Mouse (Mus musculus) myocyte (in vitro differentiated cells): ENCODE measurements around the gene Ror2. TPM values are rescaled to one million over a fixed set of nuclear protein-coding genes. Genes with fewer than 3 reads are reported as not detected.

ENCODE experiments used
- H3K27me3 ChIP-seq: one replicate; pipeline ENCODE4 v1.6.1; 2011; ENCODE audit not compliant: control insufficient read depth, insufficient read depth, insufficient read length
- H3K36me3 ChIP-seq: one replicate; pipeline ENCODE4 v1.6.1; 2011; ENCODE audit not compliant: control insufficient read depth, insufficient read depth
- H3K4me2 ChIP-seq: one replicate; pipeline ENCODE4 v1.6.1; 2011; ENCODE audit warnings: low read depth, control low read depth
- H3K4me3 ChIP-seq: one replicate; pipeline ENCODE4 v1.5.1; 2011; ENCODE audit warnings: mild to moderate bottlenecking, control low read depth, moderate library complexity
- H3K79me2 ChIP-seq: one replicate; pipeline ENCODE4 v1.6.1; 2011; ENCODE audit not compliant: control insufficient read depth, insufficient read depth
- H3ac ChIP-seq: one replicate; pipeline ENCODE4 v1.6.1; 2011; ENCODE audit not compliant: control insufficient read depth, insufficient read length
- CEBPB ChIP-seq: IDR thresholded peaks from 2 replicates; pipeline ENCODE4 v1.6.1; 2011; ENCODE audit warnings: mild to moderate bottlenecking, moderate library complexity; ENCODE audit not compliant: poor library complexity, insufficient read depth, severe bottlenecking
- E2F4 ChIP-seq: IDR thresholded peaks from one replicate; pipeline ENCODE4 v1.6.1; 2011; ENCODE audit warnings: mild to moderate bottlenecking, control low read depth, moderate library complexity; ENCODE audit not compliant: insufficient read depth
- MAX ChIP-seq: IDR thresholded peaks from one replicate; pipeline ENCODE4 v1.6.1; 2011; ENCODE audit warnings: low read depth, mild to moderate bottlenecking, control low read depth
- MYOD1 ChIP-seq, 3 experiments: IDR thresholded peaks; one replicate each; pipeline ENCODE4 v1.6.1; 2011; ENCODE audit warnings: control low read depth in 2 of 3, low read depth in 2 of 3, mild to moderate bottlenecking in 2 of 3, moderate library complexity in 1 of 3; ENCODE audit not compliant: insufficient read length in 2 of 3, control insufficient read depth in 1 of 3
- MYOG ChIP-seq, 3 experiments: IDR thresholded peaks; one replicate each; pipeline ENCODE4 v1.6.1; 2011; ENCODE audit warnings: control low read depth in 2 of 3, low read depth in 2 of 3, mild to moderate bottlenecking in 2 of 3; ENCODE audit not compliant: insufficient read length in 2 of 3, control insufficient read depth in 1 of 3, insufficient read depth in 1 of 3
- POLR2A ChIP-seq: IDR thresholded peaks from one replicate; pipeline ENCODE4 v1.6.1; 2011; ENCODE audit warnings: low read depth, mild to moderate bottlenecking, control low read depth, moderate library complexity; ENCODE audit not compliant: insufficient read length
- POLR2AphosphoS2 ChIP-seq: IDR thresholded peaks from one replicate; pipeline ENCODE4 v1.6.1; 2011; ENCODE audit warnings: low read depth, control low read depth; ENCODE audit not compliant: insufficient read length
- REST ChIP-seq: IDR thresholded peaks from one replicate; pipeline ENCODE4 v1.6.1; 2011; ENCODE audit warnings: mild to moderate bottlenecking, control low read depth, moderate library complexity; ENCODE audit not compliant: insufficient read depth, insufficient read length
- SRF ChIP-seq: IDR thresholded peaks from one replicate; pipeline ENCODE4 v1.6.1; 2011; ENCODE audit warnings: low read depth; ENCODE audit not compliant: control insufficient read depth, insufficient read length
- TCF12 ChIP-seq: IDR thresholded peaks from one replicate; pipeline ENCODE4 v1.6.1; 2011; ENCODE audit warnings: mild to moderate bottlenecking, control low read depth; ENCODE audit not compliant: poor library complexity, insufficient read depth, severe bottlenecking
- TCF3 ChIP-seq: IDR thresholded peaks from one replicate; pipeline ENCODE4 v1.6.1; 2011; ENCODE audit warnings: low read depth, control low read depth; ENCODE audit not compliant: insufficient read length
- USF1 ChIP-seq: IDR thresholded peaks from one replicate; pipeline ENCODE4 v1.6.1; 2011; ENCODE audit warnings: low read depth, mild to moderate bottlenecking, control low read depth, moderate library complexity
- polyA plus RNA-seq: library from polyadenylated mRNA; unstranded; fragments of >200 nt; fragmentation: generic; extraction: Trizol; gene quantifications from one replicate; pipeline ENCODE4 v1.2.1, GENCODE M21; 2012; ENCODE audit warnings: missing spikeins

The Ror2 gene
- polyA plus RNA-seq, 1 experiment = 0.12 TPM

GRCm38 (mm10) chr13:53262509-53263250 is 23.2 kb downstream of the Ror2 start:
- Histone ChIP-seq H3K4me2 (no peak overlapping the region), H3K27me3 (peaks cover 5% of the 10 kb centered on the region), H3ac (no peak overlapping the region), H3K36me3 (no peaks in the 10 kb centered on the region), H3K4me3 (no peak overlapping the region), H3K79me2 (no peaks in the 10 kb centered on the region)
- TF ChIP-seq USF1 (no peak), REST (no peak), CEBPB (no peak), SRF (no peak), MYOG (IDR thresholded peaks at IDR 0.05; ENCODE audit: control insufficient read depth in 1 of 3, insufficient read depth in 1 of 3, insufficient read length in 2 of 3, low read depth in 2 of 3) (no peak), MYOD1 (IDR thresholded peaks at IDR 0.05; ENCODE audit: control insufficient read depth in 1 of 3, insufficient read length in 2 of 3, low read depth in 2 of 3) (no peak), TCF12 (no peak)

- H3K36me3 ChIP-seq = no peaks in the 10 kb centered on the region
- H3K4me2 ChIP-seq = no peak overlapping the region
- H3K27me3 ChIP-seq = peaks cover 5% of the 10 kb centered on the region
- H3K79me2 ChIP-seq = no peaks in the 10 kb centered on the region
- H3ac ChIP-seq = no peak overlapping the region
- H3K4me3 ChIP-seq = no peak overlapping the region
- TF ChIP-seq MYOD1 (IDR thresholded peaks at IDR 0.05; ENCODE audit: control insufficient read depth in 1 of 3, insufficient read length in 2 of 3, low read depth in 2 of 3) (no peak), TCF3 (no peak), MAX (no peak), REST (no peak), SRF (no peak), USF1 (no peak), E2F4 (no peak), MYOG (IDR thresholded peaks at IDR 0.05; ENCODE audit: control insufficient read depth in 1 of 3, insufficient read depth in 1 of 3, insufficient read length in 2 of 3, low read depth in 2 of 3) (no peak), POLR2A (no peak), TCF12 (no peak)
These were observed 24.7 kb downstream of the Ror2 start for GRCm38 (mm10) chr13:53261106-53261771.

GRCm38 (mm10) chr13:53258943-53259342 is 27.0 kb downstream of the Ror2 start:
- Histone ChIP-seq H3K4me3 (no peak overlapping the region), H3K36me3 (no peaks in the 10 kb centered on the region), H3K27me3 (no peaks in the 10 kb centered on the region), H3K79me2 (no peaks in the 10 kb centered on the region), H3ac (no peak overlapping the region), H3K4me2 (no peak overlapping the region)
- TF ChIP-seq USF1 = no peak
- TF ChIP-seq E2F4 = no peak
- no peak for TF ChIP-seq REST
- no peak for TF ChIP-seq CEBPB
- TF ChIP-seq TCF3 = no peak
- TF ChIP-seq TCF12 = no peak
- no peak for TF ChIP-seq MYOD1 (IDR thresholded peaks at IDR 0.05; ENCODE audit: control insufficient read depth in 1 of 3, insufficient read length in 2 of 3, low read depth in 2 of 3)
- no peak for TF ChIP-seq SRF
- TF ChIP-seq MAX = no peak
- no peak for TF ChIP-seq MYOG (IDR thresholded peaks at IDR 0.05; ENCODE audit: control insufficient read depth in 1 of 3, insufficient read depth in 1 of 3, insufficient read length in 2 of 3, low read depth in 2 of 3)
- no peak for TF ChIP-seq POLR2A
- TF ChIP-seq POLR2AphosphoS2 = no peak

- Histone ChIP-seq H3K79me2 (no peaks in the 10 kb centered on the region), H3K36me3 (no peaks in the 10 kb centered on the region), H3ac (no peak overlapping the region), H3K27me3 (no peaks in the 10 kb centered on the region), H3K4me3 (no peak overlapping the region), H3K4me2 (no peak overlapping the region)
- TF ChIP-seq TCF3 = no peak
- TF ChIP-seq POLR2A = no peak
- no peak for TF ChIP-seq MYOG (IDR thresholded peaks at IDR 0.05; ENCODE audit: control insufficient read depth in 1 of 3, insufficient read depth in 1 of 3, insufficient read length in 2 of 3, low read depth in 2 of 3)
- TF ChIP-seq SRF = no peak
- TF ChIP-seq MAX = no peak
- no peak for TF ChIP-seq MYOD1 (IDR thresholded peaks at IDR 0.05; ENCODE audit: control insufficient read depth in 1 of 3, insufficient read length in 2 of 3, low read depth in 2 of 3)
- no peak for TF ChIP-seq POLR2AphosphoS2
- no peak for TF ChIP-seq E2F4
- no peak for TF ChIP-seq REST
- no peak for TF ChIP-seq CEBPB
- no peak for TF ChIP-seq TCF12
- TF ChIP-seq USF1 = no peak
These were observed 27.4 kb downstream of the Ror2 start for GRCm38 (mm10) chr13:53258497-53258896.
